Mouse (Mus musculus): Measurements from ENCODE around the gene Nlrc4. TPM values are rescaled to one million over a fixed set of nuclear protein-coding genes. Genes with fewer than 3 reads are reported as not detected.

The Nlrc4 gene
- total and polyA plus RNA-seq, 3 experiments, result 1.9 to 6.0 (median 3.3) TPM

DNA sequence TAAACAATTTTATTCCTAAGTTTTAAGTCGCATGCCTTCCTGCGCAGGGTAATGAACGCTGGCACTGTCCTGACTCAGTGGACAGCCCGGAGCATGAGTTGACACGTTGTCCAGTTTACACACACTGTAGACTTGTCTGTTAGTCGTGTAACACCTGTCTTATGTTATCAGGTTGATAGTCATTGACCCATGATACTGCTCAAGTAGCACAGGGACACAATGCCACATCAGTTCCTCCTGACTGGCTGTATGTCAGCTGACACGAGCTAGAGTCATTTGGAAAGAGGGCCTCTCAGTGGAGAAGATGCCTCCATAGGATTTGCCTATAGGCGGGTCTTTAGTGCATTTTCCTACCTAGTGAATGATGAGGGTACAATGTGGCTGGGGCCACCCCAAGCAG lies 52.5 kb downstream of the Nlrc4 start:
- H3K79me2 ChIP-seq (replicated peaks; ENCODE audit: control insufficient read depth, extremely low read depth, insufficient read depth, poor library complexity, severe bottlenecking), result no peaks in the 10 kb centered on the region
- no peak overlapping the region for H3K4me3 ChIP-seq (replicated peaks in 1 of 3; ENCODE audit: low read depth in 2 of 3, low read length in 2 of 3, poor library complexity in 1 of 3)
- H3K36me3 ChIP-seq (replicated peaks in 1 of 2; ENCODE audit: control insufficient read depth in 1 of 2, insufficient read depth in 1 of 2, low read length in 1 of 2), result peaks cover 53 to 76% of the 10 kb centered on the region in 2 experiments
- no peak overlapping the region for H3K9ac ChIP-seq (ENCODE audit: insufficient read depth, low read depth)
- no peaks in the 10 kb centered on the region for H3K9me3 ChIP-seq (replicated peaks; ENCODE audit: low read length)
- no peak overlapping the region for H3K4me2 ChIP-seq (ENCODE audit: insufficient read depth, low read depth, poor library complexity, severe bottlenecking)
- H3K4me1 ChIP-seq (ENCODE audit: control insufficient read depth in 1 of 2, insufficient read depth in 2 of 2), result peaks cover 0 to 7% of the 10 kb centered on the region in 2 experiments; a peak in 2 of 4 replicates
- peak; percentile 12 for DNase-seq (ENCODE audit: extremely low read depth)
- TF ChIP-seq ZMIZ1 (IDR thresholded peaks at IDR 0.05; ENCODE audit: low read depth, low read length), result no peak
- TF ChIP-seq SIN3A (IDR thresholded peaks at IDR 0.05; ENCODE audit: low read length), result no peak
- TF ChIP-seq ZKSCAN1 (IDR thresholded peaks at IDR 0.05; ENCODE audit: borderline replicate concordance, low read depth, low read length), result no peak
- no peak for TF ChIP-seq MEF2A (IDR thresholded peaks at IDR 0.05; ENCODE audit: borderline replicate concordance, low read depth, low read length)
- TF ChIP-seq CTCF (conservative IDR thresholded peaks at IDR 0.05 in 1 of 2, IDR thresholded peaks at IDR 0.05 in 1 of 2; ENCODE audit: low read depth in 2 of 2, low read length in 2 of 2), result no peak
- TF ChIP-seq POLR2AphosphoS2 (IDR thresholded peaks at IDR 0.05; ENCODE audit: low read depth, low read length), result no peak
- TF ChIP-seq JUN (IDR thresholded peaks at IDR 0.05; ENCODE audit: insufficient read depth, low read depth, low read length), result no peak
- TF ChIP-seq BHLHE40 (IDR thresholded peaks at IDR 0.05; ENCODE audit: low read depth, low read length), result no peak
- TF ChIP-seq GABPA (IDR thresholded peaks at IDR 0.05; ENCODE audit: insufficient replicate concordance, low read depth, low read length), result no peak
- no peak for TF ChIP-seq ELF1 (IDR thresholded peaks at IDR 0.05; ENCODE audit: low read depth, low read length)
- no peak for TF ChIP-seq HCFC1 (IDR thresholded peaks at IDR 0.05; ENCODE audit: low read depth, low read length)
- TF ChIP-seq CHD2 (IDR thresholded peaks at IDR 0.05; ENCODE audit: low read length), result no peak
- no peak for TF ChIP-seq USF2 (conservative IDR thresholded peaks at IDR 0.05; ENCODE audit: low read depth, low read length)
- no peak for TF ChIP-seq EP300 (IDR thresholded peaks at IDR 0.05; ENCODE audit: low read length)
- no peak for TF ChIP-seq ZNF384 (IDR thresholded peaks at IDR 0.05; ENCODE audit: low read depth, low read length)
- no peak for TF ChIP-seq CHD1 (IDR thresholded peaks at IDR 0.05; ENCODE audit: low read depth, low read length)
- no peaks in the 10 kb centered on the region for H3K27me3 ChIP-seq (replicated peaks)
- no peak overlapping the region for H3K27ac ChIP-seq (ENCODE audit: insufficient read depth, low read depth)
- dilution Hi-C loops (cut with MboI; ENCODE audit: extremely low pct_ligation_motif_present, extremely low pct_unique_long_range_greater_than_20kb, low sequenced_read_pairs), result no loop called here
- in situ Hi-C loops (cut with MboI; ENCODE audit: low pct_ligation_motif_present, low pct_unique_long_range_greater_than_20kb, low sequenced_read_pairs), result no loop called here

DNA sequence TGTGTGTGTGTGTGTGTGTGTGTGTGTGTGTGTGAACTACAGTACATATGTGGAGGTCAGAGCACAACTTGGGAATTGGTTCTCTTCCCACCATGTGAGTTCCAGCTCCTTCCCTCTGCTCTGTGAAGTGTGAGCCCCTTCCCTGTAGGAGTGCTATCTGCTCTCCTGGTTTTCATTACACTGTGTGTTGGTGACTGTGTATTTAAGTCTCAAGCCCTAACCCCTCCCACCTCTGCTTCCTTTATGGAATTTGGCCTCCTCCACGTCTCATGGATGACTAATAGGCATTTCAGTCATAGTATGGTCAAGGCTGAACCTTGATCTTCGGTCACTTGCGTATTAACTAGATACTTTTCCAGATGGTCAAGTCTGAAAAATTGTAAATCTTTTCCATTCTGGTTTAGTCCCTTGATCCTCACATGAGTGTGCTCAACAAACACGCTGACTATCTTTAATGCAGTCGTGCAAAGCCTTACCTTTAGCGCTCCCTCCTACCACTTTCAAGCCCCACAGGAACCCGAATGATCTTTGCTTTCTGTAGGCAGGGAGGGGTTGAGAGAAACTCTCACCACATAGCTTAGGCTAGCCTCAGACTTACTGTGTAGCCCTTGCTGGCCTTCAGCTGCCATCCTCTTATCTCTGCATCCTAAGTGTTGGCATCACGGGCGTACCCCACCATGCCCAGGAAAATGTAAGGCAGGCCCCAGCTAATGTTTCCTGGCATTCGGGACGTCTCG lies 56.3 kb downstream of the Nlrc4 start:
- H3K4me1 ChIP-seq (ENCODE audit: control insufficient read depth in 1 of 2, insufficient read depth in 2 of 2), result peaks cover 0 to 7% of the 10 kb centered on the region in 2 experiments; a peak in 2 of 4 replicates
- no peak overlapping the region for H3K4me3 ChIP-seq (replicated peaks in 1 of 3; ENCODE audit: low read depth in 2 of 3, low read length in 2 of 3, poor library complexity in 1 of 3)
- no peak overlapping the region for H3K27ac ChIP-seq (ENCODE audit: insufficient read depth, low read depth)
- in situ Hi-C loops (cut with MboI; ENCODE audit: low pct_ligation_motif_present, low pct_unique_long_range_greater_than_20kb, low sequenced_read_pairs) (no loop called here), dilution Hi-C loops (cut with MboI; ENCODE audit: extremely low pct_ligation_motif_present, extremely low pct_unique_long_range_greater_than_20kb, low sequenced_read_pairs) (no loop called here)
- DNase-seq (ENCODE audit: extremely low read depth), result no peak
- peaks cover 6% of the 10 kb centered on the region; the same call in 1 of the 2 replicates for H3K79me2 ChIP-seq (replicated peaks; ENCODE audit: control insufficient read depth, extremely low read depth, insufficient read depth, poor library complexity, severe bottlenecking)
- H3K27me3 ChIP-seq (replicated peaks), result no peaks in the 10 kb centered on the region
- H3K36me3 ChIP-seq (replicated peaks in 1 of 2; ENCODE audit: control insufficient read depth in 1 of 2, insufficient read depth in 1 of 2, low read length in 1 of 2), result peaks cover 41 to 71% of the 10 kb centered on the region in 2 experiments
- H3K9ac ChIP-seq (ENCODE audit: insufficient read depth, low read depth), result no peak overlapping the region
- no peak overlapping the region for H3K4me2 ChIP-seq (ENCODE audit: insufficient read depth, low read depth, poor library complexity, severe bottlenecking)
- TF ChIP-seq CTCF (conservative IDR thresholded peaks at IDR 0.05 in 1 of 2, IDR thresholded peaks at IDR 0.05 in 1 of 2; ENCODE audit: low read depth in 2 of 2, low read length in 2 of 2), result no peak
- TF ChIP-seq PAX5 (IDR thresholded peaks at IDR 0.05; ENCODE audit: low read length), result no peak
- no peaks in the 10 kb centered on the region for H3K9me3 ChIP-seq (replicated peaks; ENCODE audit: low read length)
